Mouse (Mus musculus) intestine, embryonic 14.5 days (tissue): ENCODE results near the gene Myo9a. TPM values are rescaled to one million over a fixed set of nuclear protein-coding genes. Genes with fewer than 3 reads are reported as not detected.

Experiments
- ATAC-seq: fragments of 200-750 bp; cut with Nextera tagmentation; replicated peaks from 2 replicates; pipeline ENCODE4 v1.8.0; 2017; ENCODE audit warnings: low read depth, moderate number of reproducible peaks, moderate TSS enrichment, moderate library complexity; ENCODE audit not compliant: low FRiP score, low TSS enrichment
- DNase-seq: peaks from one replicate; pipeline ENCODE4 v3.0.0-alpha.2; 2018; ENCODE audit warnings: low spot score
- H3K27ac ChIP-seq: fragments of 300-500 bp; sonication (generic); 2 replicates; pipeline ENCODE4 v1.5.1; 2014; ENCODE audit warnings: low read depth, mild to moderate bottlenecking, control low read depth
- H3K27me3 ChIP-seq: fragments of 300-500 bp; sonication (generic); replicated peaks from 2 replicates; pipeline ENCODE4 v1.6.1; 2014; ENCODE audit warnings: low read length, control low read depth; ENCODE audit not compliant: control insufficient read depth, insufficient read depth
- H3K36me3 ChIP-seq: fragments of 300-500 bp; sonication (generic); 2 replicates; pipeline ENCODE4 v1.6.1; 2014; ENCODE audit warnings: low read length, control low read depth; ENCODE audit not compliant: control insufficient read depth, insufficient read depth
- H3K4me1 ChIP-seq: fragments of 300-500 bp; sonication (generic); replicated peaks from 2 replicates; pipeline ENCODE4 v1.6.1; 2014; ENCODE audit warnings: low read length, control low read depth, mixed read lengths; ENCODE audit not compliant: control insufficient read depth, insufficient read depth
- H3K4me2 ChIP-seq: fragments of 300-500 bp; sonication (generic); 2 replicates; pipeline ENCODE4 v1.6.1; 2014; ENCODE audit warnings: low read length
- H3K4me3 ChIP-seq: fragments of 300-500 bp; sonication (generic); 2 replicates; pipeline ENCODE4 v1.5.1; 2014; ENCODE audit warnings: low read depth, low read length, control low read depth, mixed read lengths
- H3K9ac ChIP-seq: fragments of 300-500 bp; sonication (generic); 2 replicates; pipeline ENCODE4 v1.6.1; 2014; ENCODE audit warnings: mild to moderate bottlenecking, low read length
- H3K9me3 ChIP-seq: fragments of 300-500 bp; sonication (generic); 2 replicates; pipeline ENCODE4 v1.6.1; 2016; ENCODE audit warnings: low read length, control low read depth; ENCODE audit not compliant: control insufficient read depth
- WGBS: fragments of 180-500 bp; shearing (Covaris S2); extraction: QIAGEN DNeasy Blood & Tissue Kit; methylation state at CpG from one replicate; pipeline ENCODE4 v1.1.7; 2014; 5-methylcytosine and 5-hydroxymethylcytosine counted together
- polyA plus RNA-seq: library from polyadenylated mRNA; unstranded; fragments of >200 nt; fragmentation: Nextera tagmentation; extraction: Ambion mirVana; gene quantifications from 2 replicates; pipeline ENCODE4 v1.2.1, GENCODE M21; 2014

Myo9a gene
- polyA plus RNA-seq, 1 experiment from 2014 or later = 16.7 TPM

- no peak overlapping the region for H3K27ac ChIP-seq
- ATAC-seq = no peak
- H3K9ac ChIP-seq = no peak overlapping the region
- no peak overlapping the region for H3K4me2 ChIP-seq
- no peak overlapping the region for H3K4me3 ChIP-seq
- H3K4me1 ChIP-seq = no peaks in the 10 kb centered on the region; the same call in 1 of the 2 replicates
- no peaks in the 10 kb centered on the region for H3K36me3 ChIP-seq
- H3K9me3 ChIP-seq = no peaks in the 10 kb centered on the region
- no peaks in the 10 kb centered on the region for H3K27me3 ChIP-seq
- peak; percentile 48 for DNase-seq
- WGBS = 69% methylated on average over 11 of the region's 12 CpGs
These were observed 190.5 kb downstream of the Myo9a start for GRCm38 (mm10) chr9:59940913-59941884.

- Histone ChIP-seq H3K36me3 (no peaks in the 10 kb centered on the region), H3K4me3 (no peak overlapping the region), H3K4me2 (no peak overlapping the region), H3K27ac (no peak overlapping the region), H3K9ac (no peak overlapping the region), H3K27me3 (no peaks in the 10 kb centered on the region), H3K9me3 (no peaks in the 10 kb centered on the region), H3K4me1 (no peaks in the 10 kb centered on the region; the same call in 1 of the 2 replicates)
- 49% methylated on average over 9 of the region's 9 CpGs for WGBS
- ATAC-seq = no peak
- DNase-seq = peak; percentile 53
These were observed 191.2 kb downstream of the Myo9a start for GRCm38 (mm10) chr9:59941885-59942350.

DNA sequence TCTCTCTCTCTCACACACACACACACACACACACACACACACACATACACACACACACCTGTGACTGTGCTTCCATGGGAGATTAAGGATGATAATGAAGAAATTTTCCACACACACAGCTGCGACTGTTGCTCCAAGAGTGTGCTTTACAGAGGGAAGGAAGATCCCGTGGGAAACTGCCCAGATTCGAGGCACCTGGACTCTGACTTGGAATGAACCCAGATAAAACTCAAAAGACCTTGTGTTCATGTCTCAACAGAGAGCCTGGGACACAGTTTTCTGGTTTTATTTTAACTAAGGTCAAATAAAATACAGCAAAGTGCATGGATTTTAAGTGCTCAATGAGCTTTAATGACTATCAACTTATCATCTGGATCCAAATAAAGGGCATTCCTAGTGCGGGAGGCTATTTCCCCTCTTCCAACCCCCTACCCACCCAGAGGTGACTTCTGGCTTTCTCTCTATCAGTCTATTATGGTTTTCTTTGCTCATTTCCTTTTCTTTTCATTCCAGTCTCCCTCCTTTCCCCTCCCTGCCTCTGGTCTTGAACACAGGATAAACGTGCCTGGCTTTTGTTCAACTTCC is 191.9 kb downstream of the Myo9a start:
- no peak overlapping the region for H3K4me2 ChIP-seq
- no peak overlapping the region for H3K9ac ChIP-seq
- no peaks in the 10 kb centered on the region; the same call in 1 of the 2 replicates for H3K4me1 ChIP-seq
- DNase-seq (peak; percentile 49), ATAC-seq (no peak)
- H3K9me3 ChIP-seq = no peaks in the 10 kb centered on the region
- no peak overlapping the region for H3K4me3 ChIP-seq
- WGBS = 45% methylated on average over 5 of the region's 5 CpGs
- H3K36me3 ChIP-seq = no peaks in the 10 kb centered on the region
- H3K27ac ChIP-seq = 0 out of 2 replicates have a peak overlapping the region, but pooled peaks have one; percentile 11
- no peaks in the 10 kb centered on the region for H3K27me3 ChIP-seq

DNA sequence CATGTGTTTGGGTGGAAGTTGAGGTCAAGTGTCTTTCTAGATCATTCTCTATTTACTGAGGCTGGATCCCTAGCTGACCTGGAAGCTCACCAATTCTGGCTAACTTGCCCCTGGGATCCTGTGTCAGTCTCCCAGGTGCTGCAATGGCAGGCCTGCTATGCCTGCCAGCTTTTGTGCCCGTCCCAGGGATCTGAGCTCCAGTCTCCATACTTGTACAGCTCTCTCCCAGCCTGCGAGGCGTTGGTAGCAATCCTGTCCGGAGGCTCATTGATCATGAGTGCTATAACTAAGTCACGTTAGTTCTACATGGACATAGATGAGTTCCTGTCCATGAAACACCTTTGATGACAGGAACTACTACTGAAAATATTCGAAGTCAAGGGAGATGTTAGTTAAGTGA is 193.1 kb downstream of the Myo9a start:
- DNase-seq (peak; percentile 43), ATAC-seq (no peak)
- no peak overlapping the region for H3K9ac ChIP-seq
- H3K4me2 ChIP-seq = no peak overlapping the region
- 88% methylated on average over 6 of the region's 6 CpGs for WGBS
- H3K27ac ChIP-seq = no peak overlapping the region
- H3K4me3 ChIP-seq = no peak overlapping the region
- H3K27me3 ChIP-seq = no peaks in the 10 kb centered on the region
- H3K36me3 ChIP-seq = no peaks in the 10 kb centered on the region
- no peaks in the 10 kb centered on the region for H3K9me3 ChIP-seq
- no peaks in the 10 kb centered on the region; the same call in none of the 2 replicates for H3K4me1 ChIP-seq

DNA sequence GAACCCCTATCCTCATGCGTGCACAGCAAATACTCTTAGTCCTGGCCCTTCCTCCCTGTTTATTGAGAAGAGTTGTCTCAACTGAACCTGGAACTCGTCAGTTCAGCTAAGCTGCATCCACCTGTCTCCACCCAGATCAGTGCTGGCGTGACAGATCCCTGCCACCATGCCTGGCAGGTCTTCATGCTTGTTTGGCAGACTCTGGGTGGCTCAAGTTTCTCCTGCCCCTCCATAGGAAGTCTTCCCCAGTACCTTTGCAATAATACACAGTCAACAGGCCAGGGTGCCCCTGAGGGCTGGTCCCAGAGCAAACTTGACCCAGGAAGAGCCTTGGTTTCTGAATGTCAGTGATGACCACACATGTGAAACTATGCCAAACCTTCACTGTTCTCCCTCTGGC is 194.5 kb downstream of the Myo9a start:
- DNase-seq (no peak), ATAC-seq (no peak)
- Histone ChIP-seq H3K27ac (no peak overlapping the region), H3K9me3 (no peaks in the 10 kb centered on the region), H3K4me1 (no peaks in the 10 kb centered on the region; the same call in none of the 2 replicates), H3K4me3 (no peak overlapping the region), H3K9ac (no peak overlapping the region), H3K36me3 (no peaks in the 10 kb centered on the region), H3K27me3 (no peaks in the 10 kb centered on the region), H3K4me2 (no peak overlapping the region)
- 64% methylated on average over 3 of the region's 3 CpGs for WGBS

DNA sequence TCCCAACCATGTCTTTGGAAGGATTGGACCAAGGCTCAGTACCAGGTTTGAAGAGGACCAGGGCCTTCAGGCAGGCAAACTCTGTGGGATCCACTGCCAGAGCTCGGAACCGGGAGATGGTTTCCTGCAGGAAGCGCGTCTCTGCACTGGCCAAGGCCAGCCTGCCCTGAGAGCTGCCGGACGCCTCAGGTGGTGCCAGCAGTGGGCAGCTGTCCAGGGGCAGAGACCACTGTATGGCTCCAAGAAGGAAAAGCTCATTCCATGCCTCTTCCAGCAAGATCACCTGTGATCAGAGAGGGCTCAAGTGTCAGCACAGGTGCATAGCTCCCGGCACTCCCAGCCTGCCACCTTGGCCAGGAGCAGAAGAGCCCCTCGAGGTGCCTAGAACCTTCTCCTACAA is 196.6 kb downstream of the Myo9a start:
- Histone ChIP-seq H3K36me3 (no peaks in the 10 kb centered on the region), H3K27ac (no peak overlapping the region), H3K4me3 (no peak overlapping the region), H3K9me3 (no peaks in the 10 kb centered on the region), H3K4me1 (no peaks in the 10 kb centered on the region; the same call in 1 of the 2 replicates), H3K27me3 (no peaks in the 10 kb centered on the region), H3K4me2 (no peak overlapping the region), H3K9ac (no peak overlapping the region)
- no peak for ATAC-seq
- WGBS = 85% methylated on average over 8 of the region's 8 CpGs
- no peak for DNase-seq

DNA sequence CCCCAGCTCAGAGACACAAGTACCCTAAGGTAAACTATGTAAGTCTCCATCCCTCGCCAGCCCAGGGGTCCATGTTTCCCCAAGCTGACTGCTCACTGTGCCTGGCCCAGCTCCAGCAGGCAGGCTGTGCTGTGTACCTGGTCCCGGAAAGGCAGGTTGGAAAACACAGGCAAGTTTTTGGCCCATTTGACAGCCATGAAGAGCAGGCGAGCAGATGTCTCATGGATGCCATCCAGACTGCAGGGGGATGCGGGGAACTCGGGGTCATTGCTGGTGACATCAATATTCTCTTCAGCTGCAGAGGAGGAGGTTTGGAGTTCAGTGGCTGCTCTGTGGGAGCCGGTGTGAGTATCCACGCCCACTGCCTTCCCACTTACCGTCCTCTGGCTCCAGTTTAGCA is 197.5 kb downstream of the Myo9a start:
- no peak overlapping the region for H3K4me3 ChIP-seq
- no peak overlapping the region for H3K4me2 ChIP-seq
- H3K9ac ChIP-seq = no peak overlapping the region
- no peak overlapping the region for H3K27ac ChIP-seq
- H3K4me1 ChIP-seq = no peaks in the 10 kb centered on the region; the same call in 1 of the 2 replicates
- no peak for DNase-seq
- no peaks in the 10 kb centered on the region for H3K9me3 ChIP-seq
- no peaks in the 10 kb centered on the region for H3K36me3 ChIP-seq
- no peak for ATAC-seq
- no peaks in the 10 kb centered on the region for H3K27me3 ChIP-seq
- 59% methylated on average over 8 of the region's 8 CpGs for WGBS

DNA sequence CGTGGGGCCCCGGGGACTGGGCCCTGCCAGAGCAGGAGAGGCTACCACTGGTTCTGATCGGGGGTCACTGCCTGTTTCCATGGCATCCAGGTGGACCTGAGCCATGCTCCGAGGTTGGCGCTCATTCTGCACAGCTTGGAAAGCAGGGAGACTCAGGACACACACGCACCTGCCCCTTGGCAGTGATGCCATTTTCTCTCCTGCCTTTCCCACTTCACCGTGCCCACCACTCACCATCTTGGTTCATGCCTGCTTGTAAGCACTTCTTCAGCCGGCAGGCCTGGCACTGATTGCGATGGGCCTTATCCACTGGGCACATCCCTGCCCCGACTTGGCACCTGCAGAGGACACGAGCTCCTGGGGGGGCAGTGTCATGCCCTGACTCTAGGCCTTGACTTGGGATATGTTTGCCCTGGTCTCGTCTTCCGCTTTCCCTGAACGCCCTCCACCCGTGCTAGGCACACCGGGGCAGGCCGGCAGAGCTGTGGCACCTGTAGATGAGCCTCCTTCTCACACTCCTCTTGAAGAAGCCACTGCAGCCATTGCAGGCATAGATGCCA is 198.1 kb downstream of the Myo9a start:
- Histone ChIP-seq H3K27me3 (no peaks in the 10 kb centered on the region), H3K27ac (no peak overlapping the region), H3K4me1 (no peaks in the 10 kb centered on the region; the same call in 1 of the 2 replicates), H3K9me3 (no peaks in the 10 kb centered on the region), H3K9ac (no peak overlapping the region), H3K4me3 (no peak overlapping the region), H3K4me2 (no peak overlapping the region), H3K36me3 (no peaks in the 10 kb centered on the region)
- WGBS = 85% methylated on average over 17 of the region's 17 CpGs
- ATAC-seq = no peak
- no peak for DNase-seq
